In the genomic region with DNA sequence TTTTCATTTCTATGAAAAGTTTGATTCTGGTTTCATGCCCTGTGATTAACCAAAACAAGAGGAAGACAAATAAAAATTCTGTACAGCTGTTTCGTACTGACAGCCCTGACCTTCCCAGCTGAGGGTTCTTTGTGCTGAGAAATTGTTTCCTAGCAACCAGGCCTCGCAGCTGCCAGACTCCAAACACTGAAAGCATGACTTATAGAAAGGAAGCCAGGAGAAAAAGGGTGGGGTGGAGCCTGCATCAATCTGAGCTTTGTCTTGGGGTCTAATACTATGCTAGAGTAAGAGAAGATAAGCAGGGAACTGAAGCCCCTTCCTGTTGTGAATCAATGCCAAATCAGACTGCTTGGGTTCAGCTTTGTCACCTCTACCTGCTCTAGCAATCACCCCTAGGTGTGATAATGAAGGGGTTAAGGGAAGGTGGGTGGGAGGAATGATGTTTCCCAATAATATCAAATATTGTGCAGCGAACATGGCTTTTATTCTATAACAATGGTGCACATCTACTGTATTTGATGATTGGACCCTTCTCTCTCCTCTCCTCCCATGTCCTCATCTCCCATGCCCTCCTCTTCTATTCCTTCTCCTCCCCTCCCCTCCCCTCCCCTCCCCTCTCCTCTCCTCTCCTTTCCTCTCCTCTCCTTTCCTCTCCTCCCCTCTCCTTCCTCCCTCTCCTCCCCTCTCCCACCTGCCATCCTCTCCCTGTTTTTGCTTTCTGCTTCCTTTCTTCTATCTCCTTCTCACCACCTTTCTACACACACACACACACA, we compare ENCODE assay signal across 10 mouse cellular contexts. TPM values are rescaled to one million over a fixed set of nuclear protein-coding genes. Genes with fewer than 3 reads are reported as not detected.
A peak's percentile ranks its signal among the peaks of the same experiment; 100 is the strongest.
DNase-seq lines count a peak whose midpoint lies in the region; ATAC-seq and TF ChIP-seq lines count a peak whose summit lies in the region.
"Had no signal": no experiment of that assay in that cellular context is flagged by ENCODE, and none has a peak within 500 bp of the region (broad histone marks: within the 10 kb centered on the region; RNA-seq: fewer than 3 reads in every experiment).

No protein-coding gene starts in this region.

- H3K9me3 ChIP-seq in stomach, embryonic 14.5 days (ENCODE audit: control insufficient read depth, low read depth, low read length), result no peaks in the 10 kb centered on the region
- H3K9me3 ChIP-seq in stomach, postnatal 0 days (ENCODE audit: control insufficient read depth, low read length), result no peaks in the 10 kb centered on the region
- H3K9me3 ChIP-seq in midbrain, embryonic 10.5 days (replicated peaks), result no peaks in the 10 kb centered on the region
- H3K9me3 ChIP-seq: heart, embryonic 13.5 days had no signal

- DNase-seq in gastrocnemius, postnatal 14 days, result peak; percentile 4
- no peak for DNase-seq in gastrocnemius, adult 2 months
- DNase-seq in stomach, postnatal 0 days (ENCODE audit: low spot score), result no peak
- peak; percentile 57 for DNase-seq in midbrain, embryonic 10.5 days (ENCODE audit: low spot score)
- DNase-seq in cerebellum, adult 9-11 months, result no peak
- DNase-seq in gastrocnemius, adult 18-20 months (ENCODE audit: low spot score), result no peak
- DNase-seq in urinary bladder, postnatal 10 days (ENCODE audit: low spot score), result no peak

- no peak overlapping the region for H3K27ac ChIP-seq in gastrocnemius, adult 2 months
- H3K27ac ChIP-seq in stomach, embryonic 14.5 days (ENCODE audit: low read length), result no peak overlapping the region
- H3K27ac ChIP-seq in stomach, postnatal 0 days (replicated peaks), result no peak overlapping the region
- H3K27ac ChIP-seq in midbrain, embryonic 10.5 days (replicated peaks), result peak overlapping the region; percentile 75
- H3K27ac ChIP-seq: heart, embryonic 13.5 days had no signal

- peak; percentile 67 for ATAC-seq in stomach, embryonic 14.5 days (ENCODE audit: insufficient number of reproducible peaks, insufficient read depth, low FRiP score, low read depth)
- no peak for ATAC-seq in stomach, postnatal 0 days (ENCODE audit: low FRiP score, low TSS enrichment)

- H3K27me3 ChIP-seq in stomach, embryonic 14.5 days (ENCODE audit: control insufficient read depth, insufficient read depth, low read length), result no peaks in the 10 kb centered on the region
- no peaks in the 10 kb centered on the region for H3K27me3 ChIP-seq in stomach, postnatal 0 days (ENCODE audit: control insufficient read depth, insufficient read depth, low read length)
- H3K27me3 ChIP-seq in midbrain, embryonic 10.5 days (ENCODE audit: low read depth, poor library complexity, severe bottlenecking), result peaks cover 78% of the 10 kb centered on the region
- H3K27me3 ChIP-seq: heart, embryonic 13.5 days had no signal

- no peak overlapping the region for H3K4me3 ChIP-seq in gastrocnemius, adult 2 months
- H3K4me3 ChIP-seq in stomach, embryonic 14.5 days (ENCODE audit: low read depth, low read length), result no peak overlapping the region
- no peak overlapping the region for H3K4me3 ChIP-seq in stomach, postnatal 0 days (ENCODE audit: low read depth, low read length)
- H3K4me3 ChIP-seq in midbrain, embryonic 10.5 days, result no peak overlapping the region
- H3K4me3 ChIP-seq: heart, embryonic 13.5 days had no signal

- no peak overlapping the region for H3K4me2 ChIP-seq in stomach, embryonic 14.5 days (replicated peaks; ENCODE audit: low read depth, low read length)
- H3K4me2 ChIP-seq in stomach, postnatal 0 days (replicated peaks; ENCODE audit: low read depth), result no peak overlapping the region
- H3K4me2 ChIP-seq: heart, embryonic 13.5 days had no signal

- no peaks in the 10 kb centered on the region for H3K36me3 ChIP-seq in stomach, embryonic 14.5 days (ENCODE audit: control insufficient read depth, insufficient read depth, low read length)
- H3K36me3 ChIP-seq in stomach, postnatal 0 days (ENCODE audit: control insufficient read depth, insufficient read depth, low read length), result no peaks in the 10 kb centered on the region
- no peaks in the 10 kb centered on the region for H3K36me3 ChIP-seq in midbrain, embryonic 10.5 days
- H3K36me3 ChIP-seq: heart, embryonic 13.5 days had no signal

- 33% methylated on average over 3 of the region's 3 CpGs for WGBS in stomach, embryonic 14.5 days
- 19% methylated on average over 3 of the region's 3 CpGs for WGBS in stomach, postnatal 0 days
- WGBS in midbrain, embryonic 10.5 days, result 44% methylated on average over 3 of the region's 3 CpGs

- H3K9ac ChIP-seq in stomach, embryonic 14.5 days (replicated peaks; ENCODE audit: low read depth, low read length), result no peak overlapping the region
- no peak overlapping the region for H3K9ac ChIP-seq in stomach, postnatal 0 days (ENCODE audit: low read length)
- H3K9ac ChIP-seq: heart, embryonic 13.5 days had no signal

- H3K4me1 ChIP-seq in stomach, embryonic 14.5 days (ENCODE audit: control insufficient read depth, insufficient read depth, low read length), result no peaks in the 10 kb centered on the region
- H3K4me1 ChIP-seq in stomach, postnatal 0 days (replicated peaks; ENCODE audit: control insufficient read depth, insufficient read depth), result no peaks in the 10 kb centered on the region
- H3K4me1 ChIP-seq in midbrain, embryonic 10.5 days, result peaks cover 34% of the 10 kb centered on the region
- H3K4me1 ChIP-seq: heart, embryonic 13.5 days had no signal

- no peak for TF ChIP-seq EP300 in stomach, postnatal 0 days (optimal IDR thresholded peaks at IDR 0.05)

- intact Hi-C loops in gastrocnemius, postnatal 14 days (cut with DNase I; ENCODE audit: low total_unique reads), result no loop called here
- intact Hi-C loops in gastrocnemius, adult 2 months (cut with DNase I), result no loop called here

- TF ChIP-seq CTCF in gastrocnemius, adult 2 months (IDR thresholded peaks at IDR 0.05), result no peak
- no peak for TF ChIP-seq CTCF in stomach, postnatal 0 days (IDR thresholded peaks at IDR 0.05; ENCODE audit: low read depth)

RNA-seq across cellular contexts. Expression of a gene that starts 26.2 kb away (rescaled TPM):
- total RNA-seq in gastrocnemius, postnatal 14 days (2021), result under 1 TPM; 0.31 to 0.88 TPM
- not detected for total RNA-seq in gastrocnemius, adult 2 months (2021)
- polyA plus RNA-seq in stomach, embryonic 14.5 days (2014; fragmentation: Nextera tagmentation; extraction: Ambion mirVana), result 9.8 and 10.7 TPM in 2 replicates
- polyA plus RNA-seq in stomach, postnatal 0 days (2015; fragmentation: Nextera tagmentation; extraction: Ambion mirVana), result 0.99 and 1.3 TPM in 2 replicates
- polyA plus RNA-seq in midbrain, embryonic 10.5 days (2016; fragmentation: Nextera tagmentation; extraction: Ambion mirVana), result 23.3 and 53.1 TPM in 2 replicates
- not detected for total RNA-seq in gastrocnemius, adult 18-20 months (2021)
- total RNA-seq: neutrophil, adult 5-6 weeks had no signal

Comparison
In these comparisons a context has a peak if more than half of its experiments do, and no peak if none do; other contexts are left out.
1. DNase-seq: peak in gastrocnemius, postnatal 14 days (single experiment) and midbrain, embryonic 10.5 days (single experiment); none in gastrocnemius, adult 2 months (single experiment), stomach, postnatal 0 days (single experiment), cerebellum, adult 9-11 months (single experiment), gastrocnemius, adult 18-20 months (single experiment) and urinary bladder, postnatal 10 days (single experiment).